Mouse (Mus musculus) heart, postnatal 0 days (tissue): Measurements from ENCODE around the gene Plpp7. TPM values are rescaled to one million over a fixed set of nuclear protein-coding genes. Genes with fewer than 3 reads are reported as not detected.
A peak's percentile ranks its signal among the peaks of the same experiment; 100 is the strongest.

Experiments
- ATAC-seq: fragments of 200-750 bp; cut with Nextera tagmentation; 2 replicates; pipeline ENCODE4 v1.8.0; 2017; ENCODE audit warnings: low read depth, moderate number of reproducible peaks, moderate library complexity; ENCODE audit not compliant: insufficient read depth
- DNase-seq: peaks from one replicate; pipeline ENCODE4 v3.0.0-alpha.2; 2016; ENCODE audit warnings: low spot score
- H3K27ac ChIP-seq: fragments of 300-500 bp; sonication (generic); 2 replicates; pipeline ENCODE4 v1.5.1; 2014; ENCODE audit warnings: low read depth, mild to moderate bottlenecking
- H3K27me3 ChIP-seq: fragments of 300-500 bp; sonication (generic); 2 replicates; pipeline ENCODE4 v1.6.1; 2014; ENCODE audit warnings: low read length, mixed read lengths; ENCODE audit not compliant: control insufficient read depth, insufficient read depth
- H3K36me3 ChIP-seq: fragments of 300-500 bp; sonication (generic); replicated peaks from 2 replicates; pipeline ENCODE4 v1.6.1; 2014; ENCODE audit warnings: low read length, mixed read lengths; ENCODE audit not compliant: control insufficient read depth, insufficient read depth
- H3K4me1 ChIP-seq: fragments of 300-500 bp; sonication (generic); 2 replicates; pipeline ENCODE4 v1.6.1; 2014; ENCODE audit warnings: antibody characterized with exemption; ENCODE audit not compliant: control insufficient read depth, insufficient read depth
- H3K4me2 ChIP-seq: fragments of 300-500 bp; sonication (generic); 2 replicates; pipeline ENCODE4 v1.6.1; 2014; ENCODE audit warnings: low read depth, mild to moderate bottlenecking, low read length, moderate library complexity
- H3K4me3 ChIP-seq: fragments of 300-500 bp; sonication (generic); 2 replicates; pipeline ENCODE4 v1.5.1; 2014; ENCODE audit warnings: low read depth, low read length
- H3K9ac ChIP-seq: fragments of 300-500 bp; sonication (generic); replicated peaks from 2 replicates; pipeline ENCODE4 v1.6.1; 2014; ENCODE audit warnings: low read depth, low read length, mixed read lengths
- H3K9me3 ChIP-seq: fragments of 300-500 bp; sonication (generic); replicated peaks from 2 replicates; pipeline ENCODE4 v1.6.1; 2016; ENCODE audit warnings: low read length; ENCODE audit not compliant: control insufficient read depth
- CTCF ChIP-seq: IDR thresholded peaks from 2 replicates; pipeline ENCODE4 v1.5.1; 2016; ENCODE audit warnings: antibody characterized with exemption, control low read depth, low read depth
- EP300 ChIP-seq: IDR thresholded peaks from 2 replicates; pipeline ENCODE4 v1.6.1; 2016; ENCODE audit warnings: antibody characterized with exemption, low read depth
- WGBS: fragments of 180-500 bp; shearing (Covaris S2); extraction: QIAGEN DNeasy Blood & Tissue Kit; methylation state at CpG from one replicate; pipeline ENCODE4 v1.1.7; 2014; 5-methylcytosine and 5-hydroxymethylcytosine counted together
- microRNA-seq: library from miRNA; unstranded; fragments of <30 nt; microRNA quantifications from one replicate; pipeline ENCODE4, GENCODE M21; 2016
- polyA plus RNA-seq: library from polyadenylated mRNA; unstranded; fragments of >200 nt; fragmentation: Nextera tagmentation; extraction: Ambion mirVana; gene quantifications from 2 replicates; pipeline ENCODE4 v1.2.1, GENCODE M21; 2015
- total RNA-seq: library from RNA; depleted of rRNA; stranded (reverse); fragments of >200 nt; gene quantifications from 2 replicates; pipeline ENCODE4 v1.2.3, GENCODE M21; 2014; ENCODE audit warnings: low replicate concordance; rRNA removed

The Plpp7 gene
- total and polyA plus RNA-seq, 2 experiments from 2014 or later = 24.0 to 56.3 TPM

DNA sequence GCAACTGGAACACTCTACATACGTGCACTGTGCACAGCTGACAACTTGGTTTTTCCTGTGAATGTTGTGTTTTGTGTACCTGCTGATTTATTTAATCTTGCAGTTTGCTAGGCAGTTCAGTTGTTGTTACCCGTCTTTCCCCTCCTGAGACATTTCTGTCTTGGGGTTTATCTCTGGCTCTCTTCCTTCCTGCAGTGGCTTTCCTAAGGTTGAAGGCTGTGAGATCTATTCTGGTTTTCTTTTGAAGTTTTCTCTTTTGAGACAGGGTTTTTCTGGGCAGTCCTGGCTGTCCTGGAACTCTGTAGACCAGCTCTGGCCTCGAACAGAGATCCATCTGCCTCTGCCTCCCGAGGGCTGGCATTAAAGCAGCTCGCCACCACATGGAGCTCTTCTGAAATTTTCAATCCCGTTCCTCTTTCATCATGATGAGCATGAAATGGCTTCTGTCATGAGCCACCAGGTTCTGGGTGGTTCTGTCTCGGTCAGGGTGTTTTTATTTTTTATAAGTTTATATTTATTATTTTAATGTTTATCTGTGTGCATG is 59.7 kb downstream of the Plpp7 start:
- WGBS = 43% methylated on average over 7 of the region's 7 CpGs
- no peaks in the 10 kb centered on the region for H3K27me3 ChIP-seq
- H3K4me3 ChIP-seq = no peak overlapping the region
- TF ChIP-seq CTCF (no peak), EP300 (no peak)
- H3K4me2 ChIP-seq = peak overlapping the region; percentile 73
- H3K36me3 ChIP-seq = no peaks in the 10 kb centered on the region
- H3K9ac ChIP-seq = no peak overlapping the region
- H3K27ac ChIP-seq = peak overlapping the region; percentile 97
- H3K4me1 ChIP-seq = peaks cover 74% of the 10 kb centered on the region
- DNase-seq (no peak), ATAC-seq (no peak)
- no peaks in the 10 kb centered on the region for H3K9me3 ChIP-seq

DNA sequence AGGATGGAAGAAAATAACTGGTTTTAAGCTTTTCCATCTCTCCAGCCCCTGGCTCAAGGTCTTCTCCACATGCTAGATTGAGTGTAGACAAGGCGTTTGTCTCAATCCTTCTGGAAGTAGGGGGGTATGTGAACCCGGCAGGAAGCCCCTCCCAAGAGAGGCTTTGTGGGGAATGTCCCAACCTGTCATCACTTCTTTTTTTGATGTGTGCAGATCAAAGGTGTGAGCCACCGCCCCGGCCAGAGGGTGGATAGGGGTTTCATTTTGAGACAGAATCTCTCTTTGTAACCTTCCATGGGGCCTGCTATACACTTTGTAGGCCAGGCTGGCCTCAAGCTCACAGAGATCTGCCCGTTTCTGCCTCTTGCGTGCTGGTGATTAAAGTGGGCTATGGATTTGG is 60.3 kb downstream of the Plpp7 start:
- peaks cover 78% of the 10 kb centered on the region for H3K4me1 ChIP-seq
- ATAC-seq (no peak), DNase-seq (no peak)
- no peak overlapping the region for H3K9ac ChIP-seq
- no peaks in the 10 kb centered on the region for H3K27me3 ChIP-seq
- WGBS = 35% methylated on average over 6 of the region's 6 CpGs
- no peak overlapping the region for H3K27ac ChIP-seq
- no peak overlapping the region for H3K4me3 ChIP-seq
- TF ChIP-seq EP300 (no peak), CTCF (no peak)
- no peaks in the 10 kb centered on the region for H3K9me3 ChIP-seq
- no peaks in the 10 kb centered on the region for H3K36me3 ChIP-seq
- H3K4me2 ChIP-seq = no peak overlapping the region

DNA sequence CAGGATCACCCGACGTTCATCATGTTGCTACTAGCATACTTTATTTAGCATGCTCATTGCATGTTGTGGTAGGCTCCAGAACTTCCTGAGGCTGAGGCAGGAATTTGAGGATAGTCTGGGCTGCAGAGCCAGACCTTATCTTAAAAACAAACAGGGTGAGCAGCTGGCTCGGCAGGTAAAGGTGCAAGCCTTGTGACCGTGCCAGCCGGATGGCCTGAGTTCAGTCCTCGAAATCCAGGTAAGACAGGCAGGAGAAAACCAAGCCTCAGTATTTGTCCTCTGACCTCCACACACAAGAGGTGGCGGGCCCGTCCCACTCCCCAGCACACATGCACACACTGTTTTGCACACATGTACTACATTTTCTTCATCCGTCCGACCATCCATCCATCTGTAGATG is 61.3 kb downstream of the Plpp7 start:
- DNase-seq (no peak), ATAC-seq (no peak)
- no peak overlapping the region for H3K4me2 ChIP-seq
- TF ChIP-seq EP300 = no peak
- TF ChIP-seq CTCF = no peak
- no peak overlapping the region for H3K4me3 ChIP-seq
- no peaks in the 10 kb centered on the region for H3K36me3 ChIP-seq
- H3K9me3 ChIP-seq = no peaks in the 10 kb centered on the region
- H3K4me1 ChIP-seq = peaks cover 79% of the 10 kb centered on the region
- H3K27ac ChIP-seq = no peak overlapping the region
- no peak overlapping the region for H3K9ac ChIP-seq
- no peaks in the 10 kb centered on the region for H3K27me3 ChIP-seq
- WGBS = 48% methylated on average over 10 of the region's 10 CpGs

DNA sequence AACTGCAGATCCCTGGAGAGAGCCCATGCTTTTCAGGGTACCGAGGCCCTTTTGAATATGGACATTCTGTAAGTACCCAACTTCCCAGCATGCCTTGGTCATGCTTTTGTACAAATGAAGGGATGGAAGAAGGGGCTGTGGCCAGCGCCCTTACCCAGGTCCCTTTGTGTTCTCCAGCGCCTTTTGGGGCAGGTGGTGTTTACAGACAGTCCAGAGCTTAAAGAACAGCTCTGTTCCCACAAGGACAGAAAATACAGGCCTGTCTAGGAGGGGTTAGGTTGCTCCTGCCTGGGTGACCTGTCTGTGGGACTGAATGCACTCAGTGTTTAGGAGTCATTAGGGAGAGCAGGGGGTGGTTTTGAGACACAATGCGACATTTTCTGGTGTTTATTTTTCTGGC is 62.0 kb downstream of the Plpp7 start:
- Histone ChIP-seq H3K4me2 (no peak overlapping the region), H3K27me3 (no peaks in the 10 kb centered on the region), H3K36me3 (no peaks in the 10 kb centered on the region), H3K9me3 (no peaks in the 10 kb centered on the region), H3K4me3 (no peak overlapping the region), H3K27ac (0 out of 2 replicates have a peak overlapping the region, but pooled peaks have one; percentile 2), H3K4me1 (peaks cover 79% of the 10 kb centered on the region), H3K9ac (no peak overlapping the region)
- ATAC-seq = no peak
- DNase-seq = no peak
- TF ChIP-seq CTCF (no peak), EP300 (no peak)
- 54% methylated on average over 4 of the region's 4 CpGs for WGBS

DNA sequence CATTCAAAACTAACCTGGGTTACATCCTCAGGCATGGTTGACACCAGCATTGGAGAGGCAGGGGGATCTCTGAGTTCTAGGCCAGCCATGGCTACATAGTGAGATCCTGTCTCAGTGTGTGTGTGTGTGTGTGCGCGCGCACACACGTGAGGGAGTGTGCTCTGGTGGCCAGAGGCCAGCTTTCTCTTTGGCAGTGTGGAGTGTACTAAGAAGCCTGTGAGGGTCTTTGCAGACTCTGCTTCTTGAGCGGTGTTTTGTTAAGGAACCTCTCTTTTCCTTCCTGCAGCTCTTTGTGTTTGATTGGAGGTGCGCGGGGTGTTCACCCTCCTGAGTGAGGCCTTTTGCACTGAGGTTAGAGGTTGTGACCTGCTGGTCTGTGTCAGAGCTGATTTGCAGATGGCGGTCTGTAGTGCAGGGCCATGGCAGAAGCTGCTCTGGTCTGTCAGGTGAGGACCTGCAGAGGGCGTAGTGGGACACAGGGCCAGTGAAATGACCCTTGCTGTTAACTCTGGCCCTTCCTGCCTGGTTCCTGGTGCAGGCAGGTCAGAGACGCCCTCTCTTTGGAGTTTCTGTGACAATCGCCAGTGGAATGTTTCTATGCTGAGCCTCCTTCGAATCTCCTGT is 63.4 kb downstream of the Plpp7 start:
- TF ChIP-seq CTCF (peak; percentile 8; the same call in 1 of the 2 replicates), EP300 (no peak)
- H3K27me3 ChIP-seq = no peaks in the 10 kb centered on the region
- no peak overlapping the region for H3K9ac ChIP-seq
- peaks cover 66% of the 10 kb centered on the region for H3K4me1 ChIP-seq
- H3K36me3 ChIP-seq = no peaks in the 10 kb centered on the region
- no peak overlapping the region for H3K4me3 ChIP-seq
- H3K27ac ChIP-seq = peak overlapping the region; percentile 27
- no peaks in the 10 kb centered on the region for H3K9me3 ChIP-seq
- DNase-seq = no peak
- no peak; the same call in 1 of the 2 replicates for ATAC-seq
- no peak overlapping the region for H3K4me2 ChIP-seq
- 63% methylated on average over 12 of the region's 12 CpGs for WGBS

Small RNA genes within 50 kb of the gene (microRNA-seq; reads per million reads assigned to microRNA genes)
- gene Mir7674 = 0.54 reads per million

Other genes with a start within 250 kb of the Plpp7 start
- gene Fibcd1, start 249.5 kb upstream of the Plpp7 start, total RNA-seq = not detected in 2 replicates
- gene Fibcd1, start 249.5 kb upstream of the Plpp7 start, polyA plus RNA-seq = not detected in 2 replicates
- gene Lamc3, start 208.2 kb upstream of the Plpp7 start, total RNA-seq = 0.65 and 1.8 TPM in 2 replicates
- gene Lamc3, start 208.2 kb upstream of the Plpp7 start, polyA plus RNA-seq = 0.14 and 0.16 TPM in 2 replicates
- gene Aif1l, start 145.4 kb upstream of the Plpp7 start, total RNA-seq = 21.6 and 35.9 TPM in 2 replicates
- gene Aif1l, start 145.4 kb upstream of the Plpp7 start, polyA plus RNA-seq = 36.5 and 37.4 TPM in 2 replicates
- gene Nup214, start 121.1 kb upstream of the Plpp7 start, total RNA-seq = 17.3 and 17.7 TPM in 2 replicates
- gene Nup214, start 121.1 kb upstream of the Plpp7 start, polyA plus RNA-seq = 35.7 and 37.9 TPM in 2 replicates
- gene Fam78a, start 10.7 kb upstream of the Plpp7 start, total RNA-seq = 28.7 and 34.9 TPM in 2 replicates
- gene Fam78a, start 10.7 kb upstream of the Plpp7 start, polyA plus RNA-seq = 14.6 and 18.0 TPM in 2 replicates
- gene Prrc2b, start 55.6 kb downstream of the Plpp7 start, total RNA-seq = 66.5 and 74.1 TPM in 2 replicates
- 16.1 and 19.5 TPM in 2 replicates for gene Prrc2b, start 55.6 kb downstream of the Plpp7 start, polyA plus RNA-seq
- 19.8 and 21.4 TPM in 2 replicates for gene Pomt1, start 141.1 kb downstream of the Plpp7 start, total RNA-seq
- gene Pomt1, start 141.1 kb downstream of the Plpp7 start, polyA plus RNA-seq = 6.7 and 7.4 TPM in 2 replicates
- 47.2 and 55.1 TPM in 2 replicates for gene Uck1, start 164.6 kb downstream of the Plpp7 start, total RNA-seq
- gene Uck1, start 164.6 kb downstream of the Plpp7 start, polyA plus RNA-seq = 30.0 and 32.1 TPM in 2 replicates
- gene Golga2, start 191.9 kb downstream of the Plpp7 start, total RNA-seq = 46.7 and 56.4 TPM in 2 replicates
- 20.8 and 23.4 TPM in 2 replicates for gene Golga2, start 191.9 kb downstream of the Plpp7 start, polyA plus RNA-seq
- gene Swi5, start 192.5 kb downstream of the Plpp7 start, total RNA-seq = 248 and 262 TPM in 2 replicates
- 330 and 353 TPM in 2 replicates for gene Swi5, start 192.5 kb downstream of the Plpp7 start, polyA plus RNA-seq